Mouse (Mus musculus): ENCODE measurements around the gene Slain2. TPM values are rescaled to one million over a fixed set of nuclear protein-coding genes. Genes with fewer than 3 reads are reported as not detected.

The Slain2 gene
- polyA plus RNA-seq (2015; fragmentation: Nextera tagmentation; extraction: Ambion mirVana), result 8.5 and 9.5 TPM in 2 replicates

DNA sequence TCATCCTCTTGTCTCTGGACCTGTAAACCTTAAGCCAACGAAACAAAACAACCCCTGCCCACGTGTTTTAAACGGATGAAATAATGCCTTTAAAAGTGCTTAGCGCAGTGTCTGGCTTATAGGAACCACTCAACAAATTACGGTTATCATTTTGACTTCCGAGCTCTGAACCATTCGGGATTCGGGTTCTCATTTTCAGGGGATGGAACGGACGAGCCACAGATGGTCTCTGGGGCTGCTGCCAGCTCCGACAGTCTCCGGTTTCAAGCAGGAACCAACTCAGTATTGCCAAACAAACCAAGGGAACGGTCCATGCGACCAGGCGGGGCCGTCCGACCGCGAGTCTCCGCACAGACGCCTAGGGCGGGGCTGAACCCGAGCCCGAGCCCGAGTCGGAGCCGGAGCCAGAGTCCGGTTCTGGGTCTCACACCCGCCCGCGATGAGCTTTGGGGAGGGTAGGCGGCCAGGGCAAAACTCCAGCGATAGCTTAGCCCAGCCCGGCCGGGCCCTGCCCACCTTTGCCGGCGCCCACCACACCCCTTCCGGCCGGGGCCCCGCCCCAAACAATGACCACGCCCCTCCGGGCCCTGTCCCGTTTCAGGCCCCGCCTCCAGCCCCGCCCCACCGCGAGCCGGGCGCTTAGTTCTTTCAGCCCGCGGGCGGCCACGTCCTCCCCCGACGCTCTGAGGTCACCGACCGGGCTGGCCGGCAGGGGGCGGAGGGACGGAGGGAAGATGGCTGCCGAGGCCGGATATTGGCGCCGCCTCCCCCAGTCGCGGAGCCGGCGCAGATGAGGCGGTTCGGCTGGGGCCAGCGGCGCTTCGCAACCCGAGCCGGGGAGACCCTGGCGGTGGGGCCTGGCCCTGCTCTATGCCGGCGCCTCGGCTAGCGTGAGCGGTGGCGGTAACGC is at the start of gene Slain2:
Gene Slain2, plus strand, starts transcription at position 657 of the 910 bp plus-strand sequence.

DNA sequence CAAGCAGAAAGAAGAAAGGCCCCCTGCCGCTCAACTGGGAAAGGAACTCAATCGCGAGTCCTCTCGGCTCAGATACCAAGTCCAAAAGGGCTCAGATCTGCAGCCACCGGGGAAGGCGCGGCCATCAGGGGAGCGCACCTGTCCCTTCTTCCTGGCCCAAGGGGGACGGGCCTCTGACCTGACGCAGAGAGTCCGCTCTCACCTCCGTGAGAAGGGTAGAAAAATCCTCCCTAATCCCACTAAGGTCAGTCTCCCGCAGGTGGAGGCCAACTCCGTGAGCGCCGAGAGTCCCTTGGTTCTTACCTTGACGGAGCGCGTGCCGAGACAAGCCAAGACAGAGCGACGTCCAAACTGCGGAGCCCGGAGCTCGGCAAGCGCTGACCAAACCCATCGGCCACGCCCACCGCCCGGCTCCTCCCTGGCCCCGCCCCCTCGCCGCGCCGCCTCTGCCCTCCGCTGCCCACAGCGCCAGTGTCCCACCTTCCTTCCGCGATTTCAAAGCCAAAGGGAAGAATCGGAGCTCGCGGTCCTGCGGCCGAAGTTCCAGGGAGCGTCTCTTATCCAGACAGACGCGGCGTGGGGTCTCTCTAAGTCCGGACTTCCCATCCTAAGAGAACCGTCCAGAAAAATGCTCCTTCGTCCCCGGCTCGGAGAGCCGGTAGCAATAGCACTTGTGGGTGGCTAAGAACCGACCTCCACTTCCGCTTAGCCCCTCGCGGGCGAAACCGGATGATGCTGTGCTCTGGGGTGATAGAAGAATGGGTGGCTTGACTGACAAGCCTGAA is 45.8 kb upstream of the Slain2 start, which contains the start of gene Tec:
Gene Tec, minus strand, starts transcription at position 393 of the 785 bp plus-strand sequence.

DNA sequence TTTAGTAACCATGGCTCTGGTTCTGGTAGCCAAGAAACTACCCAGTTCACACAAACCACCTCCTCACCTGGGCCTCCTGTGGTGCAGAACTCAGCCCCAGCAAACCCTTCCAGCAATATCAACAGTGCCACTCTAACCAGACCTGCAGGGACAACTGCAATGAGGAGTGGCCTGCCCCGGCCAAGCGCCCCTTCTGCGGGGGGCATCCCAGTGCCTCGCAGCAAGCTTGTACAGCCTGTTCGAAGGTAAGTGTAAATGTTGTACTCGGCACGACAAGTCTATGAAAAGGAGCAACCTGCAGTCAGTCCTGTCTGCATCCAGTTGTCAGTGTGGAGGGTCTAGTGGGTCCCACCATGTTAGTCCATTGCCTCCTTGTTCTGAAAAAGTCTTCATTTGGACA is 60.5 kb downstream of the Slain2 start, which contains the start of gene Gm10135:
Gene Gm10135, minus strand, starts transcription at position 101 of the 400 bp plus-strand sequence.

DNA sequence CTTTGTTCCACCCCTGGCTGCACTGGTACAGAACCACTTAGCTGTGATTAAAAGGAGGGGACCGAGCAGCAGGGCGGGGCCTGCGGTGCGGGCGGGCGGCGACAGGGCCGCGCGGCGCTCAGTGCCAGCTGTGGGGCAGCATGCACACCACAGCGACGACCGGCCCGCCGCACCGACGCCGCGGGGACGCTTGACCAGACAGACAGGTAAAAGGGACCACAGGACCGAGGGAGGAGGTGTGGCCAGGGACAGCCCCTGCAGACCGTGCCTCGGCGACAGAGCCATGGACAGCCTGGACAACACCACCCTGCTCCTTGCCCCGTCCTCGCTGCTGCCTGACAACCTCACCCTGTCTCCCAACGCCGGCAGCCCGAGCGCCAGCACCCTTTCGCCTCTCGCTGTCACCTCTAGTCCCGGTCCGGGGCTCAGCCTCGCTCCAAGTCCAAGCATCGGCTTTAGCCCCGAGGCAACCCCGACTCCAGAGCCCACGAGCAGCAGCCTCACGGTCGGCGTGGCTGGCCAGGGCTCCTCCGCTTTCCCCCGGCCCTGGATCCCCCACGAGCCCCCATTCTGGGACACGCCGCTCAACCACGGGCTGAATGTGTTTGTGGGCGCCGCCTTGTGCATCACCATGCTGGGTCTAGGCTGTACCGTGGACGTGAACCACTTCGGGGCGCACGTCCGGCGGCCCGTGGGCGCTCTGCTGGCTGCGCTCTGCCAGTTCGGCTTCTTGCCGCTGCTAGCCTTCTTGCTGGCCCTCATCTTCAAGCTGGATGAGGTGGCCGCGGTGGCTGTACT is 92.9 kb downstream of the Slain2 start, which contains the start of gene Slc10a4:
Gene Slc10a4, plus strand, starts transcription at position 100 of the 798 bp plus-strand sequence.

Other genes starting within 250 kb of the Slain2 start
- gene Txk, start 161.5 kb upstream of the Slain2 start, polyA plus RNA-seq (2015; fragmentation: Nextera tagmentation; extraction: Ambion mirVana), result 0.12 and 0.29 TPM in 2 replicates
- gene Tec, start 45.8 kb upstream of the Slain2 start, polyA plus RNA-seq (2015; fragmentation: Nextera tagmentation; extraction: Ambion mirVana), result 4.9 and 5.4 TPM in 2 replicates
- gene Gm10135, start 60.4 kb downstream of the Slain2 start, polyA plus RNA-seq (2015; fragmentation: Nextera tagmentation; extraction: Ambion mirVana), result not detected in 2 replicates
- 0.13 and 0.27 TPM in 2 replicates for gene Slc10a4, start 92.6 kb downstream of the Slain2 start, polyA plus RNA-seq (2015; fragmentation: Nextera tagmentation; extraction: Ambion mirVana)